In the genomic region with DNA sequence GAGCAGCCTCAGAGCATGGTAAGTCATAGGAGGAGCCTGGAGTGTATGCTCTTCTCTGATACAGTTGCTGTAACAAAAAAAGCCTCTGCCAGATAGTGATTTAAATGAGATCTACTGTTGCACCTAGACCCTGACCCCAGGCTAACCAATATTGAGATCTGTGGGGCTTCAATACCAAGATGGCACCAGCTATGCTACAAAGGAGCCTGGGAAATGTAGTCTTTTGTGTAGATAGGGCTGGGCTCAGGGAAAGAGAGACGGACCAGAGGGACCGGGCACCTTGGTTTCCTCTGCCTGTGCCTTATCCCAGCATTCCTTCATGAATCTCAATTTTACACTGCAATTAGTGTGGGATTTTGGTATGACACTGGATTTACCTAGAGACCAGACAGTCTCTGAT, we compare ENCODE assay signal across 18 mouse cellular contexts. TPM values are rescaled to one million over a fixed set of nuclear protein-coding genes. Genes with fewer than 3 reads are reported as not detected.
"Had no signal": no experiment of that assay in that cellular context is flagged by ENCODE, and none has a peak within 500 bp of the region (broad histone marks: within the 10 kb centered on the region; RNA-seq: fewer than 3 reads in every experiment).

No protein-coding gene starts in this region.

- ATAC-seq: liver, postnatal 0 days; lung, postnatal 0 days; midbrain, embryonic 13.5 days; midbrain, embryonic 15.5 days had no signal

- H3K9ac ChIP-seq: liver, postnatal 0 days; lung, embryonic 15.5 days; midbrain, embryonic 13.5 days; midbrain, embryonic 15.5 days; neural tube, embryonic 12.5 days had no signal

- H3K4me1 ChIP-seq: lung, embryonic 15.5 days; midbrain, embryonic 13.5 days had no signal

- H3K9me3 ChIP-seq: lung, embryonic 15.5 days; megakaryocyte, embryonic 14.5 days; midbrain, embryonic 13.5 days; midbrain, embryonic 15.5 days; neural tube, embryonic 12.5 days had no signal

- H3K36me3 ChIP-seq: lung, embryonic 15.5 days; midbrain, embryonic 13.5 days; midbrain, embryonic 15.5 days had no signal

- DNase-seq: liver, postnatal 0 days; lung, adult 2 months; lung, postnatal 14 days; lung, postnatal 36 days; right cerebral cortex, postnatal 14 days; thymus, adult 18-20 months; thymus, postnatal 14 days; thymus, postnatal 36 days had no signal

- H3K27me3 ChIP-seq: midbrain, embryonic 15.5 days had no signal

- H3K27ac ChIP-seq: lung, embryonic 15.5 days; macrophage; midbrain, embryonic 13.5 days; midbrain, embryonic 15.5 days; neural tube, embryonic 12.5 days had no signal

- H3K4me3 ChIP-seq: lung, embryonic 15.5 days; megakaryocyte, embryonic 14.5 days; midbrain, embryonic 13.5 days; midbrain, embryonic 15.5 days; neural tube, embryonic 12.5 days had no signal

- H3K4me2 ChIP-seq: lung, embryonic 15.5 days; midbrain, embryonic 11.5 days; midbrain, embryonic 13.5 days; midbrain, embryonic 15.5 days; neural tube, embryonic 12.5 days had no signal

RNA-seq across cellular contexts. Expression of gene Ppp1r13l, which starts 13.8 kb away (rescaled TPM):
- total RNA-seq: monocyte, adult 5-6 weeks had no signal

RNA-seq across cellular contexts. Expression of gene Klc3, which starts 30.5 kb away (rescaled TPM):
- total RNA-seq: megakaryocyte progenitor cell, adult 5-6 weeks; monocyte, adult 5-6 weeks had no signal
- polyA plus RNA-seq: macrophage had no signal
